Mouse (Mus musculus) left cerebral cortex, adult 6 months (tissue): Measurements from ENCODE around the gene Tmem39a. TPM values are rescaled to one million over a fixed set of nuclear protein-coding genes. Genes with fewer than 3 reads are reported as not detected.

ENCODE experiments used
- long read RNA-seq, 2 experiments: library from polyadenylated mRNA; unstranded; transcript quantifications; one replicate each; pipeline ENCODE4 v2.0.0; 2019 to 2020
- polyA plus RNA-seq: library from polyadenylated mRNA; unstranded; fragments of <200 nt; fragmentation: Nextera tagmentation; gene quantifications from 2 replicates; pipeline ENCODE4 v1.2.3, GENCODE M21; 2021

Gene Tmem39a
- 6.1 and 9.7 TPM in 2 replicates for polyA plus RNA-seq
- long read RNA-seq, experiment 1, transcript Tmem39a-201 (9 exons, 2,871 nt), result major isoform, 10 of 31 reads
- long read RNA-seq, experiment 1, partial matches to known transcripts, result 1 of 31 reads
- long read RNA-seq, experiment 1, other reads (novel, unspliced or antisense), result 16 of 31 reads
- long read RNA-seq, experiment 2, partial matches to known transcripts, result 0 of 2 reads
- long read RNA-seq, experiment 2, other reads (novel, unspliced or antisense), result 2 of 2 reads

DNA sequence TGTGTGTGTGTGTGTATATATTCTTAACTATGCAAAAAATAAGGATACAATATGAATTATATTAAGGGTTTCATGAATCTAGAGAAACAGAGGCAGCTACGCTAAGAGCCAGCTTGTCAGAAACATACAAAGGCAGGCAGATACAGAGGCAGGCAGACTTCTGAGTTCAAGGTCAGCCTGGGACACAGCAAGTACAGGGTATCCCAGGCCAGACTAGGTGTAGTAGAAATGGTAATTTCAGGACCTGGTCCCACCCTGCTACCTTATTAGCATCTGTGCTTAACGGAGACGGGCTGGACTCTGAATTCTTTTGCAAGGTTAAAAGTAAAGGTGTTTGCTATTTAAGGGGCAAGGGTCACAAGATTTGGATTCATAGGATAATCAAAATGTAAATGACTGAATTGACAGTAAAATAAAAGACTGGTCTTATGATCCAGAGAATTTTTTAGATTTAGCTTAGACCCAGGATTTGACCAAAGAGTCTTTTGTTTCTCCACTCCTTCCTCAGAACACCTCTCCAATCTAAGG is at the start of gene Tmem39a:
TSS of gene Tmem39a (plus strand) at position 478 of the 528 bp plus-strand sequence.

GRCm38 (mm10) chr16:38522129-38523084 is 36.1 kb upstream of the Tmem39a start, which contains the start of gene Timmdc1:
Gene Timmdc1 (minus strand): TSS chr16:38522663.

GRCm38 (mm10) chr16:38549479-38550396 is 8.8 kb upstream of the Tmem39a start, which contains the start of gene Poglut1:
Gene Poglut1 (minus strand): TSS chr16:38550258.

Other genes with a start within 250 kb of the Tmem39a start
- gene Maats1, start 216.6 kb upstream of the Tmem39a start, polyA plus RNA-seq, result 0.60 and 0.75 TPM in 2 replicates
- 772 and 802 TPM in 2 replicates for gene Cox17, start 211.7 kb upstream of the Tmem39a start, polyA plus RNA-seq
- not detected in 2 replicates for gene Gm21987, start 211.7 kb upstream of the Tmem39a start, polyA plus RNA-seq
- gene Popdc2, start 196.5 kb upstream of the Tmem39a start, polyA plus RNA-seq, result 0.26 and 0.83 TPM in 2 replicates
- 0.55 and 1.3 TPM in 2 replicates for gene Pla1a, start 125.6 kb upstream of the Tmem39a start, polyA plus RNA-seq
- 119 and 133 TPM in 2 replicates for gene Adprh, start 106.0 kb upstream of the Tmem39a start, polyA plus RNA-seq
- 0.19 and 0.39 TPM in 2 replicates for gene Cd80, start 103.1 kb upstream of the Tmem39a start, polyA plus RNA-seq
- gene Timmdc1, start 36.0 kb upstream of the Tmem39a start, polyA plus RNA-seq, result 43.2 and 57.0 TPM in 2 replicates
- gene Poglut1, start 8.4 kb upstream of the Tmem39a start, polyA plus RNA-seq, result 33.8 and 37.9 TPM in 2 replicates
- 3.5 and 5.2 TPM in 2 replicates for gene Arhgap31, start 154.6 kb downstream of the Tmem39a start, polyA plus RNA-seq
- gene B4galt4, start 183.6 kb downstream of the Tmem39a start, polyA plus RNA-seq, result 16.6 and 18.8 TPM in 2 replicates
- gene Upk1b, start 241.6 kb downstream of the Tmem39a start, polyA plus RNA-seq, result 0.99 and 1.6 TPM in 2 replicates